Mouse (Mus musculus) olfactory bulb, adult 2 months (tissue): Measurements from ENCODE around the gene Gm14393.
"Not testable (repeated sequence)": the region's sequence is repeated elsewhere in the genome, so short reads cannot be mapped to it uniquely, and the experiment has no call there.

Experiments used
- CTCF ChIP-seq: fragments of 200-500 bp; IDR thresholded peaks from 2 replicates; pipeline ENCODE4 v1.5.1; 2012; ENCODE audit warnings: low read depth, mild to moderate bottlenecking, low read length, moderate library complexity; ENCODE audit not compliant: insufficient read depth
- POLR2A ChIP-seq: fragments of 200-500 bp; IDR thresholded peaks from 2 replicates; pipeline ENCODE4 v1.6.1; 2012; ENCODE audit warnings: mild to moderate bottlenecking, low read depth, low read length, moderate library complexity; ENCODE audit not compliant: insufficient read depth

DNA sequence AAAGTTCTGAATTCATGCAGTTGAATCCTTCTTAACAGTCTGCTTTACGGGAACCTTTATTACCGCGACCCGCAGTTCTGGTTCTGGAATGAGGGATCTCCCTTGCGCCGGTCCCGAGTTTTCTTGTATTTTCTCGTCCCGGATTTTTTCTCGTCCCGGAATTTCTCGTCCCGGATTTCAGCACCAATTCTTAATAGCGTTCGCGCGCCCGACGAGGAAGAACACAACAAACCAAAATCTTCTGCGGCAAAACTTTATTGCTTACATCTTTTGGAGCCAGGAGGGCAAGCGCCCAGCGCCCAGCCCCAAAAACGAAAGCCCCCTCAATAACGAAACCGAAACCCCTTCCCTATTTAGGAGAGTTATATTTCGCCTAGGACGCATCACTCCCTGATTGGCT is 23.3 kb downstream of the Gm14393 start:
- TF ChIP-seq CTCF, POLR2A: not testable (repeated sequence)
